Mouse (Mus musculus) telencephalon, adult 2 months (tissue): ENCODE results near the gene Fam186a.
A peak's percentile ranks its signal among the peaks of the same experiment; 100 is the strongest.
"Not testable (repeated sequence)": the region's sequence is repeated elsewhere in the genome, so short reads cannot be mapped to it uniquely, and the experiment has no call there.

Source experiments
- DNase-seq: peaks from one replicate; pipeline ENCODE4 v3.0.0-alpha.2; 2011; ENCODE audit warnings: low read depth, low spot score

Gene Fam186a

GRCm38 (mm10) chr15:99966961-99967360 is at the start of gene Fam186a:
TSS of gene Fam186a (minus strand) at chr15:99967061.
- DNase-seq, result no peak

- DNase-seq, result no peak
Measured at GRCm38 (mm10) chr15:100006180-100006579, 39.3 kb upstream of the Fam186a start.

GRCm38 (mm10) chr15:100004677-100005273 is 37.9 kb upstream of the Fam186a start:
- DNase-seq, result no peak

- DNase-seq, result no peak
Measured at GRCm38 (mm10) chr15:99999390-99999789, 32.5 kb upstream of the Fam186a start.

GRCm38 (mm10) chr15:99997114-99997804 is 30.4 kb upstream of the Fam186a start:
- no peak for DNase-seq

GRCm38 (mm10) chr15:99993100-99993499 is 26.2 kb upstream of the Fam186a start:
- DNase-seq, result no peak

GRCm38 (mm10) chr15:99979715-99980114 is 12.9 kb upstream of the Fam186a start:
- DNase-seq, result no peak

GRCm38 (mm10) chr15:99979266-99979665 is 12.4 kb upstream of the Fam186a start:
- DNase-seq, result no peak

GRCm38 (mm10) chr15:99976121-99976520 is 9.3 kb upstream of the Fam186a start:
- not testable (repeated sequence) for DNase-seq

GRCm38 (mm10) chr15:99974476-99975220 is 7.8 kb upstream of the Fam186a start:
- DNase-seq, result no peak

- no peak for DNase-seq
Measured at GRCm38 (mm10) chr15:99972989-99973911, 6.4 kb upstream of the Fam186a start.

GRCm38 (mm10) chr15:99972361-99972988 is 5.6 kb upstream of the Fam186a start:
- DNase-seq, result peak; percentile 93

GRCm38 (mm10) chr15:99970606-99971005 is 3.7 kb upstream of the Fam186a start:
- no peak for DNase-seq

GRCm38 (mm10) chr15:99969765-99970164 is 2.9 kb upstream of the Fam186a start, which contains the start of gene Larp4:
TSS of gene Larp4 (plus strand) at chr15:99970065.
- DNase-seq, result not testable (repeated sequence)

- no peak for DNase-seq
Measured at GRCm38 (mm10) chr15:99965103-99965775, 1.6 kb downstream of the Fam186a start.

- no peak for DNase-seq
Measured at GRCm38 (mm10) chr15:99955324-99955723, 11.5 kb downstream of the Fam186a start.

- DNase-seq, result no peak
Measured at GRCm38 (mm10) chr15:99940970-99941630, 25.8 kb downstream of the Fam186a start.

GRCm38 (mm10) chr15:99940426-99940825 is 26.4 kb downstream of the Fam186a start:
- DNase-seq, result no peak

GRCm38 (mm10) chr15:99937841-99938240 is 29.0 kb downstream of the Fam186a start:
- DNase-seq, result no peak

GRCm38 (mm10) chr15:99936659-99937058 is 30.2 kb downstream of the Fam186a start:
- DNase-seq, result no peak
